Mouse (Mus musculus) embryonic fibroblast, embryonic 13.5 days (primary cell): Measurements from ENCODE around the gene Flnb.

Experiments used
- CTCF ChIP-seq: IDR thresholded peaks from 2 replicates; pipeline ENCODE4 v1.5.1; 2011; ENCODE audit warnings: mild to moderate bottlenecking, control low read depth, low read length, moderate library complexity, borderline replicate concordance; ENCODE audit not compliant: insufficient read depth
- POLR2A ChIP-seq: IDR thresholded peaks from 2 replicates; pipeline ENCODE4 v1.6.1; 2011; ENCODE audit warnings: low read depth, mild to moderate bottlenecking, control low read depth, low read length, moderate library complexity

GRCm38 (mm10) chr14:7932151-7932550, 114.4 kb downstream of the Flnb start:
- no peak for TF ChIP-seq CTCF
- TF ChIP-seq POLR2A: no peak
